Mouse (Mus musculus) 416B (cell line): ENCODE measurements around the gene Pdss1.
"Not testable (repeated sequence)": the region's sequence is repeated elsewhere in the genome, so short reads cannot be mapped to it uniquely, and the experiment has no call there.

Experiments used
- DNase-seq: peaks from one replicate; pipeline ENCODE4 v3.0.0; 2011; ENCODE audit warnings: low read depth

Gene Pdss1

DNA sequence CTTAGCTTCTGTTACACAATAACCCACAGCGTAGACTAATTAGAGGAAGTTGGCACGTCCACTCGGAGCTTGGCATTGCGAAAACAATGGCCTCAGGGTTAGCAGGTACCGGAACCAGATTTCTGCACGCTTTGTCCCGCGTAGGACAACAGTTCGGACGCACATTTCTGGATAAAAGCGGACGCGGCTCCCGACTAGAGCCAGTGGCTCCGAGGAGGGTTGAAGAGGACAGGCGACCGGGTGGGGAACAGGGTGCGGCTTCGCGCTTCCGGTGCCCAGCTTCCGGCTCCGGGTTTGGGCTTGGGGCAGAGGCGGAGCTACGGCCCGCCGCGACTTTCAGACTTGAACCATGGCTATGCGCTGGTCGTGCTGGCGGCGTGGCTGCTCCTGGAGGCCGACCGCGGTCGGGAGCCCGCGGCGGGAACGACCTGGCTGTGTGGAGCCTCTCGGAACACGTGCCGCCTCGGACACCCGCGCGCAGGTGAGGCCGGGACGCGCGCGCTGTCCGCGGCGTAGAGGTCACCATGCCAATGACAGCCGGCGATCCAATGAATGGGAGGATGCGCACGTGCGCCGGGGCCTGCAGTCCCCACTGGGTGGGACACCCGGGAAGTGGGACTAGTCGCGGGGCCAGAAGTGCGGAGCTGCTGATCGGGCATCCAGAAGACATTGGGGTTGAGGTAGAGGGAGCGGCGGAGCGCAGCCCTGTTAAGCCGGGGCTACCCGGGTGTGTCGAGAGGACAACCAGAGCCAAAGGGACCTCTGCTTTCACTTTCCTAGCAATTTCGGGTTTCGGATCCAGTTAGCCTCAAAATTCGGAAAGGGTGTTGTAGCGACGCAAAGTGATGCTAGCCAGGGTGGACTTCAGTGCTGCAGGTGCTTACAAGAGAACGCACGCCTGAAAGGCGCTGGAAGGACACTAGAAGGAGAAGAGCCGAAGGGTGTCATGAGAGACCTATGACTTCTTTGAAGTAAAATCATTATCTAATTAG lies at the start of gene Pdss1:
Gene Pdss1, plus strand, starts transcription at position 241 of the 992 bp plus-strand sequence.
- peak; percentile 98 for DNase-seq

GRCm38 (mm10) chr2:22851900-22852299 lies 43.4 kb upstream of the Pdss1 start:
- no peak for DNase-seq

DNA sequence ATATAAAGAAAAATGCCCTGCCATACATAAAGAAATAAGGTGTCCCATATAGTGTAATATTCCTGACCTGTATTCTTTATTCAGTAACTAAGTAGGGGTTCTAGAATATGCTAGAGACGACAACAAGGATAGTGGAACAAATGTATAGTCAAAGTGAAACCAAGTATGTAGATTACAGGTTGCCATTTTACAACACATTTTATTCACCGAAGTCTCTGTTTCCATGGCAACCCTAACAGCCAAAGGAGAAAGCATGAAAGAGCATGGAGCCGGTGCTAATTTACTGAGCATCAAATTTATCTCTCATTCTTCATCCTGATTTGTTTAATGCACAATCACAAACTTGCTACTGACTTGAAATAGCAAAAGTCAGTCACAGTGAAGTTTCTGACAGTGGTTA lies 37.8 kb upstream of the Pdss1 start:
- no peak for DNase-seq

DNA sequence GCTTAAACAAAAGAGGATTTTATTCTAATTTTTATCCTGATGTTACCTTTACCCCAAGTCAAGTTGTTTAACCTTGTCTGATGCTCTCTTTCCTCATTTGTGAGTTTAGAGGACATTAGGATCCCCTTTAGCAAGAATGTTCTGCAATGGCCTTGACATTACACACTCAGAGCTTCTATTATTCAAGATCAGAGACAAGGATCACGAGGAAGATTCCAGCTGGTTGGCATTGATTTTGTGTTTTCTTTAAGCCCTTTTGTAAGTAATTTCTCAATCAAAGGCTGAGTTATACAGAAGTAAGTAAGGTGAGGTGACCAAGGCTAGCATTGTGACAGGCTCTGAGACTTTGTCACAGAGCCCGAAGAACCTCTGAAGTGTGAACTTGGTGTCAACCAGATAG lies 33.1 kb upstream of the Pdss1 start:
- no peak for DNase-seq

GRCm38 (mm10) chr2:22864394-22865037 lies 30.8 kb upstream of the Pdss1 start:
- peak; percentile 77 for DNase-seq

DNA sequence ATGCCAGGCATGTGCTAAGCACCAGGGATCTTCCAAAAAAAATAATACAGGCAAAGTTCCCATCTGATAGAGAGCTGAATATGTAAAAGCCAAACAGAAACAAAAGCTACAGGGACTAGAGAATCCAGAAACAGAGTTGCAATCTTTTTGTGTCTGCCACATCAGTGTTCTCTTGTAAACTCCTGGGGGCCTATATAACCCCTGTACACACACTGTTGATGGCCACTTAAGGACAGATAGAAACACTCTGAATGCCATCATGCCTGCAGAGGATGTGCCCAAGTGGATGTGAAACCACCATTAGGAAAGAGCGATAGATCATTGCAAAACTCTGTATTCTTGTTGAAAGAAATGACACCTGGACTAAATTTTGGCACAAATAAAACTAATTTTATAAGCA lies 29.5 kb upstream of the Pdss1 start:
- no peak for DNase-seq

GRCm38 (mm10) chr2:22866894-22867424 lies 28.4 kb upstream of the Pdss1 start:
- DNase-seq = no peak

- DNase-seq = no peak
Observed at GRCm38 (mm10) chr2:22873159-22873558, 22.2 kb upstream of the Pdss1 start.

- no peak for DNase-seq
Observed at GRCm38 (mm10) chr2:22874628-22875027, 20.7 kb upstream of the Pdss1 start.

DNA sequence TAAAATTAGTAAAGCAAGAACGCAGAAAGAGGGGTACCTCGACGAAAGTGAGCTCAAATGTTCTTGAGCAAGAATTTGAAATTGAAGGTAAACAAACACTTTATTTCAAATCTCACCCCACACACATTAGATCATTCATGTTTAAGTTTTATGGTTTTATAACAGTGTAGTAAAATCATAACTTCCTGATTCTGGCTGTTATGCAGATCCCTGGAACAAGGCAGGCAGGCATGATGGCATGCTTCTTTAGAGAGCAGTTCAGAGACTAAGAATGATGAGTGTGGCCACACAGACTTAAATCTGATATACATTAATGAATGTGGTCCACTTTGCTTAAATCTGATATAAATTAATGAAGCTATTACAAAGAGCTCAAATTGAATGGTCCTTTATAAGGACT lies 18.7 kb upstream of the Pdss1 start:
- DNase-seq = no peak

DNA sequence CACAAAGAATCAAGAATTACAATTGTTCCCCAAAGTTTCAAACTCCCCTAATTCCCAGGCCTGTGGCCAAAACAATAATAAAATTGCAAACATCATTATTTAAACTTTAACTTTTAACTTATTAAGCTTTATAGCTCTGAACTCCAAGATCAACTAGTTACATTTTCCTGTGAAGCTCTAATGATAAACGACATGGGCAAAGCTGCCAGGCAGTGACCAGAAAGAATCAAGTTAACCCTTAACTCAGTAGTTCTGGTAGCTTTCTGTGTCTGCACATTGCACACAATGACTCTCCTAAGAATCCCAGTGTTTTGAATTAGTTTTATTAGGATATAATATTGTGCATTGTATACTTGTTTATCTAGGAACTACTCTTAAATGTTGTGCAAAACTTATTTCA lies 16.5 kb upstream of the Pdss1 start:
- DNase-seq = no peak

DNA sequence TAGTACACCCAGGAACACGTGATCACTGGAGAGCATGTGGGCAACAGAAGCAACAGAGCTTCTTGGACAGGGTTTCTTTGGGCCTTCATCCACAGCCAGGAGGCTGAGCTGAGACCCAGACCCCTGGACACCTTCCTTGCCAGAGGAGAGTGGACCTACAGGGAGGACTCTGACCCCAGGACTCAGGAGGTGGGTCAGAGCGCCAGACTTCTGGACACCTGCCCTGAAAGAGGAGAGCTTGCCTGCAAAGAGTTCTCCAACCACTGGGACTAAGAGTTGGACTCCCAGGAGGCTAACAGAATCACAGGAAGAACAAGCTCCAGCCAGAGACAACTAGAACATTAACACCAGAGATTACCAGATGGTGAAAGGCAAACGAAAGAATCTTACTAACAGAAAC lies 14.6 kb upstream of the Pdss1 start:
- DNase-seq = not testable (repeated sequence)

GRCm38 (mm10) chr2:22894932-22895281 lies 415 bp upstream of the Pdss1 start:
- DNase-seq = no peak

- no peak for DNase-seq
Observed at GRCm38 (mm10) chr2:22903947-22904346, 8.6 kb downstream of the Pdss1 start.

DNA sequence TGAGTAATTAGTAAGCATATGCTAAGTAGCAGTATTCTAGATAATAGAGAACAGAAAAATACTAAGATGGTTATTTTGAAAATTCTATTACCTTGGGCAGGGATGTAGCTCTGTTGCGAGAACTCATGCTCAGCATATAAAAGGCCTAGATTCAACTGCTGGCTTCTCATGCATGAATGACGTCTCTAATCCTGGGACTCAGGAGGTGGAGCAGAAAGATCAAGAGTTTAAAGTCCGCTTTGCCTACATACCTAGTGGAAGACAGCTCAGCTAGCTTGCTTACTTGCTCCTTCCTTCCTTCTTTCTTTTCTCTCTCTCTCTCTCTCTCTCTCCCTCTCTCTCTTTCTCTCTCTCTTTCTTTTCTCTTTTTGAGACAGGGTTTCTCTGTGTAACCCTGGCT lies 19.1 kb downstream of the Pdss1 start:
- no peak for DNase-seq

GRCm38 (mm10) chr2:22918651-22919050 lies 23.3 kb downstream of the Pdss1 start:
- DNase-seq = no peak

GRCm38 (mm10) chr2:22925911-22926310 lies 30.6 kb downstream of the Pdss1 start:
- DNase-seq = not testable (repeated sequence)

GRCm38 (mm10) chr2:22928259-22928658 lies 32.9 kb downstream of the Pdss1 start:
- no peak for DNase-seq

- DNase-seq = no peak
Observed at GRCm38 (mm10) chr2:22933556-22933955, 38.2 kb downstream of the Pdss1 start.

DNA sequence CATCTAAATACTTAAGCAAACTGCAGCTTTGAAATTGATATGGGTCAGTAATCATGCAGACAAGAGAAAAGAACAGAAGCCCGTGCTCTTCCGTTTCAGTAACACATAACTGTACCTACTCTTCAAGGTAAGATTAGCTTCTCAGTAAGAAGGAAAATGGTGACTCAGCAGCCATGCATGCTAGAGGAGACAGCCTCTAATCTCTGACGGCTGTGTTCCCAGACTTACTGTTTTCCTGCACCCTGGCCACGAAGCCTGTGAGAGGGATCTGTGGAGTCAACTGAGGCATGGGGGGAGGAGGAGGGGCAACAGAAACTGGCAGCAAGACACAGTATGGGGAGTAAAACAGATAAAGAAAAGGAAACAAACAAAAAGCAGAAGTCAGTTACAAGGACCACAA lies 54.6 kb downstream of the Pdss1 start:
- DNase-seq = peak; percentile 53

- no peak for DNase-seq
Observed at GRCm38 (mm10) chr2:22954278-22954677, 59.0 kb downstream of the Pdss1 start.

- DNase-seq = no peak
Observed at GRCm38 (mm10) chr2:22955914-22956313, 60.6 kb downstream of the Pdss1 start.

DNA sequence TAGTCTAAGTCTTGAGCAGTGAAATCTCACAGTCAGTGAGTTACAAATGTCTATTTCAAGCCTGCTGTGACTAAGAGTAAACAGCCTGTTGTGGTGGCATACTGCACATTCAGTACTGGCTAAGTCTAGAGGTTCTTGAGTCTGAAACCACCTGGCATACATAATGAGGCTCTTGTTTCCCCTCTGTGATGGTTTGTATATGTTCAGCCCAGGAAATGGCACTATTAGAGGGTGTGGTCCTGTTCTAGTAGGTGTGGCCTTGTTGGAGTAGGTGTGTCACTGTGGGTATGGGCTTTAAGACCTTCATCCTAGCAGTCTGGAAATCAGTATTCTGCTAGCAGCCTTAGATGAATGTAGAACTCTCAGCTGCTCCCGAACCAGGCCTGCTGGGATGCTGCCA lies 62.1 kb downstream of the Pdss1 start:
- DNase-seq = peak; percentile 35
